Mouse (Mus musculus) G1E (cell line): ENCODE results near the gene Egfl7. TPM values are rescaled to one million over a fixed set of nuclear protein-coding genes. Genes with fewer than 3 reads are reported as not detected.

ENCODE experiments used
- ATAC-seq: 2 replicates; pipeline ENCODE4 v1.8.0; 2016; ENCODE audit warnings: mild to moderate bottlenecking; ENCODE audit not compliant: insufficient number of reproducible peaks, poor library complexity, low FRiP score, severe bottlenecking; ENCODE audit errors: extremely low read depth
- DNase-seq: peaks from one replicate; pipeline ENCODE4 v3.0.0; 2012; ENCODE audit warnings: low spot score
- H3K27me3 ChIP-seq: 2 replicates; pipeline ENCODE4 v1.6.1; 2012; ENCODE audit warnings: mild to moderate bottlenecking, low read length, inconsistent platforms; ENCODE audit not compliant: insufficient read depth
- H3K36me3 ChIP-seq: replicated peaks from 2 replicates; pipeline ENCODE3; 2012; ENCODE audit warnings: mild to moderate bottlenecking, inconsistent platforms
- H3K4me1 ChIP-seq: 2 replicates; pipeline ENCODE4 v1.6.1; 2012; ENCODE audit warnings: low read depth, low read length, inconsistent platforms, mixed read lengths; ENCODE audit not compliant: insufficient read depth
- H3K4me3 ChIP-seq: 2 replicates; pipeline ENCODE4 v1.5.1; 2012; ENCODE audit warnings: low read depth, mild to moderate bottlenecking, inconsistent platforms, low read length, moderate library complexity, mixed read lengths
- H3K9me3 ChIP-seq: replicated peaks from 2 replicates; pipeline ENCODE4 v1.6.1; 2012; ENCODE audit warnings: inconsistent platforms
- CTCF ChIP-seq: IDR thresholded peaks from 2 replicates; pipeline ENCODE4 v1.5.1; 2012; ENCODE audit warnings: low read depth, low read length, inconsistent platforms, mixed read lengths
- GATA1 ChIP-seq: IDR thresholded peaks from 2 replicates; pipeline ENCODE4 v1.6.1; 2012; ENCODE audit warnings: borderline replicate concordance, low read length, inconsistent platforms, mixed read lengths
- GATA2 ChIP-seq: IDR thresholded peaks from 2 replicates; pipeline ENCODE4 v1.6.1; 2012; ENCODE audit warnings: low read depth, low read length, inconsistent platforms, borderline replicate concordance
- POLR2AphosphoS5 ChIP-seq: IDR thresholded peaks from 2 replicates; pipeline ENCODE4 v1.6.1; 2012; ENCODE audit warnings: low read depth, low read length, inconsistent platforms; ENCODE audit not compliant: insufficient replicate concordance
- TAL1 ChIP-seq: conservative IDR thresholded peaks from 2 replicates; pipeline ENCODE4 v1.6.1; 2012; ENCODE audit warnings: low read depth, low read length, inconsistent platforms, mixed read lengths
- polyA plus RNA-seq: library from polyadenylated mRNA; stranded (reverse); fragments of >175 nt; gene quantifications from 2 replicates; pipeline ENCODE4 v1.2.3, GENCODE M21; 2012
- total RNA-seq, 2 experiments: library from RNA; stranded (forward) in 1 of 2; stranded (reverse) in 1 of 2; fragments of 200-1000 nt in 1 of 2; fragments of >200 nt in 1 of 2; fragmentation: Nextera tagmentation in 1 of 2; gene quantifications; 2 replicates each; pipeline ENCODE4 v1.2.3; 2014 to 2017

Gene Egfl7
- total and polyA plus RNA-seq, 3 experiments: 29.6 to 160 (median 136) TPM

DNA sequence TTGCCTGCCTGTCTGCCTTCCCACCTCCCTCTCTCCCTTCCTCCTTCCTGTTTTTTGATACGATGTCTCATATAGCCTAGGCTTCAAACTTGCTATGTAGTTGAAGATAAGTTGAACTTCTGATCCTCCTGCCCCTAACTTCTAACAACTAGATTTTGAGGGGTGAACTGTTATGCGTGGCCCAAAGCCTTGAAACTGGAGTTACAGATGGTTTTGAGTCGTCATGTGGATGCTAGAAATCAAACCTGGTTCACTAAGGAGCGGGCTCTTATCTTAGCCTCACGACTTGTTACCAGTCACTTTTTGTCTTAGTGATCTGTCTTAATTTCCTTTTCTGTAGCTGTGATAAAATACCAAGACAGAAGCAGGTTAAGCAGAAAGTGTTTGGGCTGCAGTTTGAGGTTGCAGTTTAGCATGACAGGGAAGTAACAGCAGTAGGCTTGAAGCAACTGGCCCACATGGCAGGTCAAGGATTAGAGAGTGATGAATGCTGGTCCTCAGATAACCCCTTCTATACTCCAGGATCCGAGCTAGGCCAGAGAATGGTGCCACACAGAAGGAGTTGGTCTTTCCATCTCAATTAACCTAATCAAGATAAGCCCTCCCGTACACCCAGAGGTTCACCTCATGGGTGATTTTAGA, 61.3 kb downstream of the Egfl7 start:
- DNase-seq: no peak
- Histone ChIP-seq H3K27me3 (peaks cover 23% of the 10 kb centered on the region), H3K4me1 (peaks cover 50% of the 10 kb centered on the region)

More for the DNA sequence above, 61.3 kb downstream of the Egfl7 start:
- Histone ChIP-seq H3K4me3 (no peak overlapping the region), H3K36me3 (peaks cover 32% of the 10 kb centered on the region), H3K9me3 (no peaks in the 10 kb centered on the region)
- TF ChIP-seq GATA1: no peak
- no peak for TF ChIP-seq TAL1
- no peak for TF ChIP-seq GATA2
- TF ChIP-seq POLR2AphosphoS5: no peak
- no peak for TF ChIP-seq CTCF
- ATAC-seq: no peak

Other genes starting within 250 kb of the Egfl7 start
- gene Dnlz, start 227.9 kb upstream of the Egfl7 start, total RNA-seq (2014; fragmentation: Nextera tagmentation): 7.6 and 8.8 TPM in 2 replicates
- 9.4 and 9.8 TPM in 2 replicates for gene Dnlz, start 227.9 kb upstream of the Egfl7 start, total RNA-seq (2017)
- gene Dnlz, start 227.9 kb upstream of the Egfl7 start, polyA plus RNA-seq: 14.2 and 14.5 TPM in 2 replicates
- gene Card9, start 219.1 kb upstream of the Egfl7 start, total RNA-seq (2014; fragmentation: Nextera tagmentation): not detected in 2 replicates
- 0.12 and 0.16 TPM in 2 replicates for gene Card9, start 219.1 kb upstream of the Egfl7 start, total RNA-seq (2017)
- gene Card9, start 219.1 kb upstream of the Egfl7 start, polyA plus RNA-seq: 0.35 and 0.38 TPM in 2 replicates
- 18.7 and 25.4 TPM in 2 replicates for gene Snapc4, start 199.4 kb upstream of the Egfl7 start, total RNA-seq (2014; fragmentation: Nextera tagmentation)
- 42.2 and 46.0 TPM in 2 replicates for gene Snapc4, start 199.4 kb upstream of the Egfl7 start, total RNA-seq (2017)
- gene Snapc4, start 199.4 kb upstream of the Egfl7 start, polyA plus RNA-seq: 64.0 and 67.9 TPM in 2 replicates
- gene Entr1, start 190.7 kb upstream of the Egfl7 start, total RNA-seq (2014; fragmentation: Nextera tagmentation): 56.5 and 69.8 TPM in 2 replicates
- gene Entr1, start 190.7 kb upstream of the Egfl7 start, total RNA-seq (2017): 58.2 and 63.7 TPM in 2 replicates
- gene Entr1, start 190.7 kb upstream of the Egfl7 start, polyA plus RNA-seq: 68.2 and 71.5 TPM in 2 replicates
- gene Pmpca, start 190.7 kb upstream of the Egfl7 start, total RNA-seq (2014; fragmentation: Nextera tagmentation): 56.9 and 76.5 TPM in 2 replicates
- 78.8 and 94.3 TPM in 2 replicates for gene Pmpca, start 190.7 kb upstream of the Egfl7 start, total RNA-seq (2017)
- 542 and 594 TPM in 2 replicates for gene Pmpca, start 190.7 kb upstream of the Egfl7 start, polyA plus RNA-seq
- gene Inpp5e, start 170.8 kb upstream of the Egfl7 start, total RNA-seq (2014; fragmentation: Nextera tagmentation): 19.7 and 23.0 TPM in 2 replicates
- gene Inpp5e, start 170.8 kb upstream of the Egfl7 start, total RNA-seq (2017): 7.6 and 8.2 TPM in 2 replicates
- gene Inpp5e, start 170.8 kb upstream of the Egfl7 start, polyA plus RNA-seq: 16.0 and 16.2 TPM in 2 replicates
- 74.0 and 83.5 TPM in 2 replicates for gene Sec16a, start 134.8 kb upstream of the Egfl7 start, total RNA-seq (2014; fragmentation: Nextera tagmentation)
- gene Sec16a, start 134.8 kb upstream of the Egfl7 start, total RNA-seq (2017): 31.9 and 34.4 TPM in 2 replicates
- 24.8 and 37.8 TPM in 2 replicates for gene Sec16a, start 134.8 kb upstream of the Egfl7 start, polyA plus RNA-seq
- gene Notch1, start 63.4 kb upstream of the Egfl7 start, total RNA-seq (2014; fragmentation: Nextera tagmentation): not detected in 2 replicates
- gene Notch1, start 63.4 kb upstream of the Egfl7 start, total RNA-seq (2017): 0.06 and 0.71 TPM in 2 replicates
- 0.02 and 0.06 TPM in 2 replicates for gene Notch1, start 63.4 kb upstream of the Egfl7 start, polyA plus RNA-seq
- not detected in 2 replicates for gene Gm20532, start 6.6 kb downstream of the Egfl7 start, total RNA-seq (2014; fragmentation: Nextera tagmentation)
- not detected in 2 replicates for gene Gm20532, start 6.6 kb downstream of the Egfl7 start, total RNA-seq (2017)
- gene Gm20532, start 6.6 kb downstream of the Egfl7 start, polyA plus RNA-seq: not detected in 2 replicates
- 4.7 and 6.9 TPM in 2 replicates for gene Agpat2, start 24.4 kb downstream of the Egfl7 start, total RNA-seq (2014; fragmentation: Nextera tagmentation)
- 4.6 and 7.4 TPM in 2 replicates for gene Agpat2, start 24.4 kb downstream of the Egfl7 start, total RNA-seq (2017)
- 6.0 and 6.1 TPM in 2 replicates for gene Agpat2, start 24.4 kb downstream of the Egfl7 start, polyA plus RNA-seq
- not detected in 2 replicates for gene Fam69b, start 48.4 kb downstream of the Egfl7 start, total RNA-seq (2014; fragmentation: Nextera tagmentation)
- 0.22 TPM in 1 of 2 replicates, not detected in the other for gene Fam69b, start 48.4 kb downstream of the Egfl7 start, total RNA-seq (2017)
- not detected in 2 replicates for gene Fam69b, start 48.4 kb downstream of the Egfl7 start, polyA plus RNA-seq
- not detected in 2 replicates for gene Lcn4, start 91.3 kb downstream of the Egfl7 start, total RNA-seq (2014; fragmentation: Nextera tagmentation)
- gene Lcn4, start 91.3 kb downstream of the Egfl7 start, total RNA-seq (2017): not detected in 2 replicates
- not detected in 2 replicates for gene Lcn4, start 91.3 kb downstream of the Egfl7 start, polyA plus RNA-seq